Mouse (Mus musculus) urinary bladder, postnatal 25 days (tissue): ENCODE results near the gene Pbld1.

Source experiments
- DNase-seq: peaks from one replicate; pipeline ENCODE4 v3.0.0; 2022; ENCODE audit warnings: low spot score

Gene Pbld1

DNA sequence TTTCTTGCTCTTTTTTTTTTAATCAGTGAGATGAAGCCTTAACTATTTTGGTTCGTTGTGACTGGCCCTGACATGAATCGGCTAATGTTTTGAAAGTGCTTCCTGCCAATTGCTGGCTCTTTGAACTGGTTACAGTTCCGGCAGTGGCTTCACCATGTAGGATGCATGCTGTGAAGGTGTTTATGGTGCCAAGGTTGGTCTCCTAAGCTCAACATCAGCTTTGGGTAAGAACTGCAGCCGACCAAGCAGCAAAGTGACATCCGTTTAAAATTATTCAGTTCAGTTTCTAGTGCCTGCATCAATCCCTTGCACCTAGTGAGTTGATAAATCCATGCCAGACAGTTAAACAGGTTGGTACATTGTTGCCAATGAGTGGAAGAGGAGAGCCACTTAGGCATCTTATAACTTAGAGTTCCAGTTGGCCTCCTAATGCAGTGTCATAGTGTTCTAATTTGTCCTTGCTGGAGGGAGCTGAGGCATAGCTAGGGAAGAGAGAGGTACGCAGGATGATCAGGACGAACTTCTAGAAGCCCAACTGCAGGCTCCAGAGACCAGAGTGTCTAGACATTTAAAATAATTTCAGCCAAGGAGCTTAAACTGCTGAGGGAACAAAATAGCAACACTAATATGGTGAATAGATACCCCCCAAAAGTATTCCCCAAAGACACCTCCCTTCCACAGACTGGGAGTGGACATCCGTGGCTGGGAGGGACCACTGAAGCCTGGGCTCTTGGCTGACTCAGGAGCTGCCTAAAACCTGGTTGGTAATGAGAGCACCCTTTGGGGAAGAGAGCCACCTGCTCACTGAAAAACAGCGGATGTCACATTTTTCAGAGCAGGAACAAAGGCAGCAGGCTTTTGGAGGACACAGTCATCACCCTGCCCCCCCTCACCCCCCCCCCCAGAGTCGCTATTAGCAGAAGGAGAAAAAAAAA lies 32.9 kb downstream of the Pbld1 start:
- DNase-seq = no peak

DNA sequence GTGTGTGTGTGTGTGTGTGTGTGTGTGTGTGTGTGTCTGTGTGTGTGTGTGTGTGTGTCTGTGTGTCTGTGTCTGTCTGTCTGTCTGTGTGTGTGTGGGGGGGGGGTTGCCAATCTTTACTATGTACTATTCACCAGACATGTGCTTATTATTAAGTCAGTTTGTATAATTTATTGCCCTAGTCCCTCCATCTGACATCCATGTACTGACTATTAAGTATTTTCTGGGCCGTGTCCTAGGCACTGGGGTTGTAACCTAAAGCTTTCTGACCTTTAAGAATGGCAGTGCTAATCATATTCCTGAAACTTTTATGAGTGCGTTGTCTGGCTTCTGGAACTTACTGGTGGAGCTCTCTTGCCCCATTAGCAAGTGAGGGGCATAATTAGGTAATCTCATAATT lies 36.8 kb downstream of the Pbld1 start:
- DNase-seq = no peak

DNA sequence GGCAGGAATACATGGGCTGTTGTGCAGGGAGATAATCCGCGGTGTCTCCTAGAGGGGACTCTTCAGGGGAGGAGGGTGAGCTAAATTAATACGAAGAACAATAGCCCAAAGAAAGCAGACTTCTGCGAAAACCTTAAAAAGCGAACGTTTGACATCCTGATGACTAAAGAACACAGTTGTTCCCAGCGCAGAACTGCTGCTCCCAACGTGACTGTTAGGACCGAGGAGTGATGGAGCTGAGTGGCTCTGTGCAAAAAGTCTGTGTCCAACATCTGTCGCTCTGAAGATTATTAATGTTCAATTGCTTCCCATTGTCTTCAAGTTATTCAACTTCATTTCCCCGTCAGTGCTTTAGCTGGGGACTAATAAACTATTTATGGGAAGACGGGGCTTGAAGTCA lies 38.2 kb downstream of the Pbld1 start:
- no peak for DNase-seq

DNA sequence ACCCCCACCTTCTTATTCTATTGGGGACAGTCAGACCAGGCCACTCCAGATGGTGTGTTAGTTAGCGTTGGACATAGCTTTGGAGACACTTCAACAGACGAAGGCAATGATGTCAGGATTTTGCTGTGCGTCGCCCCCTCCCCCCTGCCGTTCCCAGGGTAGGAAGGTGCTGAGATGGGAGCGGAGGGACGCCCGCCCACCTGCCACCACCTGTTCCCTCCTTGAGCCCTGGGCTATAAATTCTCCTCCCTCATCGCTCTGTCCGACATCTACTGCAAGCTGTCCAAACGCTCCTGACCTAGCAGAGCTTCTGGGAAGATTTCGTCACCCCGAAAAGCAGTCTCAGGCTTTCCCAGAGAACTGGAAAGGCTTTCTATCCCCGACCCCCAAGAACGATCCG lies 39.6 kb downstream of the Pbld1 start, which contains the start of gene Atoh7:
Atoh7 (plus strand) TSS at position 131 of the 400 bp plus-strand sequence.
- DNase-seq = no peak

DNA sequence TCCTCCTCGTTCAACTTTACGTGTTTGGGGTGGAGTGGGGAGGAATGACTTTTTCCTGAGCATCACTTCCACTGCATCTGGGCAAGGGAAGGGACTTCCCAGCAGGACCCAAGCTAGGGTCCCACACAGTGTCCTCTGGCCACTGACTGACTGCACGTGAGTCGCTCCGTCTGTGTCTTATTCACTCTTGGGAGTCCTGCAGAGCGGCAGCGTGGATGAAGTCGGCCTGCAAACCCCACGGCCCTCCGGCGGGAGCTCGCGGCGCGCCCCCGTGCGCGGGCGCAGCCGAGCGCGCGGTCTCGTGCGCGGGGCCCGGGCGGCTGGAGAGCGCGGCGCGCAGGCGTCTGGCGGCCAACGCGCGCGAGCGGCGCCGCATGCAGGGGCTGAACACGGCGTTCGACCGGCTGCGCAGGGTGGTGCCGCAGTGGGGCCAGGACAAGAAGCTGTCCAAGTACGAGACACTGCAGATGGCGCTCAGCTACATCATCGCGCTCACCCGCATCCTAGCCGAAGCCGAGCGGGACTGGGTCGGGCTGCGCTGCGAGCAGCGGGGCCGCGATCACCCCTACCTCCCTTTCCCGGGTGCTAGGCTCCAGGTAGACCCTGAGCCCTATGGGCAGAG lies 40.1 kb downstream of the Pbld1 start:
- peak; percentile 27 for DNase-seq

DNA sequence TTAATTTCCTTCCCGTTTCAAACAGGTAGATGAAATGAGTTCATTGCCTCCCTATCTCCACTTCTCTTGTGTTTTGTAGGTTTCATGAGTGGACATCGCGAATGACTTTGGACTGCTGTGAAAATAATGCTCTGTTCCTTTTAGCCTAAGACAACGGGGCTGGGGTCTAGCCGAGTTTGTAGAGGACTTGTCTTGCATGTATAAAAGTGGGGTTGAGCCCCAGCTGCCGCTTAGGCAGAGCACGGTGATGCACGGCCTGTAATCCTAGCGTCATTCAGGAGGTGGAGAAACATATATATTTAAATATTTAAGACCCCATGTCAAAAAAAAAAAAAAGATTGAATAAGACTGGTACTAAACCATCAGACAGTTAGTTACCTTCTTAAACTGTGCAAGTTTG lies 40.7 kb downstream of the Pbld1 start:
- no peak for DNase-seq

DNA sequence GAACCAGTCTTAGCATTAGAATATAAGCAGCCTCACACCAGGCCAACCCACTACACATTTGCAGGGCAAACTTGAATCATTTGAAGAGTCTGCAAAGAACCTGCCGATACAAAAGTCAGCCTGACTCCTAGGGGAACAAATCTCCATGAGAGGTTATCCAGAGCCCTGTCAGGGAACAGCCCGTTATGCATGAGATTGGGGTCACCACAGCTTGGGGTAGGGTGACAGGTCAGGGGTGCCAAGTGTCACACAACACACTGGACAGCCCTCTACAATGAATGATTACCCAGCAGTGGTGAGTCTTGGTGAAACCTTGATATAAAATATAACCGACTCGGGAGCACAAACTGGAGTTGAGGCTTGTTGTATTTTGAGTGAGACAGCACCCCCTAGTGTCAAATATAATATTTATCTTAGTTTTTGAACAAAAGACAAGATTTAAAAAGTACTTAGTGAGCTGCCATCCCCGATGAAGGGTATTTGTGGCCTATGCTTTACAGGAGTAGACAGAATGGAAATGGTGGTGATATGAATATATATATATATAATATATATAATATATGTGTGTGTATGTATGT lies 53.2 kb downstream of the Pbld1 start:
- no peak for DNase-seq

DNA sequence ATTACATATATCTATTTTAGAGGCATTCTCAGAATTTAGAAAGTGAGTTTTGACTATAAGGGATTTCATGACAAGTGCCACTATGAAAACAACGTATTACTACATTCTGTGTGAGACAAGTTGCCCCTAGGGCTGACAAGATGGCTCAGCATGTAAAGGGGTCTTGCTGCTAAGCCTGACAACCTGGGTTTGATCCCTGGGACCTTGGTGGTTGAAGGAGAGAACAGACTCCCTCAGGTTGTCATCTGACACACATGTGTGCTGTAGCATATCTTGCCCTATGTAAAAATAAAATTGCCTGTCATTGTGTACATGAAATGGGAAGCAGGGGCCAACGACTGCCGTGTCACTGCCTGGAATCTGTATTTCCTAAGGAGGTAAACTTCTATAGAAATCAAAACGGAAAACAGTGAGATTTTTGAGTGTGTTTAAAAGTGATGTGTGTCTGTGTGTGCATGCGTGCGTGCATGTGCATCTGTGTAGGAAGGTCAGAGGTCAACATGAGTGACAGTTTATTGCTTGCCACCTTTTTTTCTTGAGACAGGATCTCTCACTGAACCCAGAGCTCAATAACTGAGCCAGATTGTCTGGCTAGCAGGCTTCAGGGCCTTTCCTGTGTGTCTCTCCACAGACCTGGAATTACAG lies 53.9 kb downstream of the Pbld1 start:
- DNase-seq = no peak

DNA sequence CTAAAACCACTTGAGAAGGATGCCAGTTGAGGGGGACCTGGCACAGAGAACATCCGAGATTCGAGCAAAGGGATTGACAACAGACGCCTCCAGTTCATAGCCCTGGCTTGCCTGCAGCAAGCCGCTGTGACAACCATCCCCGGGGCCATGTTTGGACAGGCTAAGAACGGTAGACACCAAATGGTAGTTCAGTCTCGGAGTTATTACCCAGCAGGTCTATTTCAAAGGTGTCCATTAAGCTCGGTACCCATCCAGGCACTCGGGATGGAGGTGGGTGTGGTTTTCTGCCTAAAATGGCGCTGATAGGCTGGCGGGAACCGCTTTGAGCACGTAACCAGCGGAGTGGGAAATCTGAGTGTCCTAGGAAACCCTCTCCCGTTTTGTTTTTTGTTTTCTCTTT lies 55.9 kb downstream of the Pbld1 start:
- DNase-seq = no peak

DNA sequence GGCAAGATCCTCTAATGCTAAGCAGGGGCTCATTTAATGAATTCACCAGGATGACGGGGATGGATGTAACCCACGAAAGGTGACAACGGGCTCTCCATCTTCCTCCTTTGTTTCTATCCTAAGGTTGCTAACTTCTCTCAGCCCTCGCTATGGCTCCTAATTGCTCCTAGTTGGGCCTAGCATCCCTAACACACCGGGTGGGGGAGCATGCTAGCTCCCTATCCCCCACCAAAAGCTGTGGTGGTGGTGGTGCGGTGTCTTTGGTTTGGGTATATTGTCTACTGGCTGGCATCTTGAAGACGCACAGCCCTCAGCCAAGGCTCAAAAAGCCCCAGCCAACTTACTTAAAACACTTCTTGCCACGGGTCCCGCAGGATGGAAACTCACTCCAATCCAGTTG lies 56.4 kb downstream of the Pbld1 start:
- no peak for DNase-seq

DNA sequence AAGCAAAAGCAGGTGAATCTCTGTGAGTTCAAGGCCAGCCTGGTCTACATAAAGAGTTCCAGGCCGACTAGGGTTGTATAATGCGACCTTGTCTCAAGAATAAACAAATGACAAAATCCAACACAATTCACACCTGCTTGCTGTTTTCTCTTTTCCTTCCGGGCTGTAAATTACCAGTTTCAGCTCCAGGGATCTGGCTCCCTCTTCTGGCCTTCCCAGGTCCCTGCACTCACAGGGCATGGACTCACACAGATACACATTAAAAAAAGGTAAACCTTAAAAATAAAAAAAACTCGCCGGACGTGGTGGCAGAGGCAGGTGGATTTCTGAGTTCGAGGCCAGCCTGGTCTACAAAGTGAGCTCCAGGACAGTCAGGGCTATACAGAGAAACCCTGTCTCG lies 57.6 kb downstream of the Pbld1 start:
- no peak for DNase-seq

DNA sequence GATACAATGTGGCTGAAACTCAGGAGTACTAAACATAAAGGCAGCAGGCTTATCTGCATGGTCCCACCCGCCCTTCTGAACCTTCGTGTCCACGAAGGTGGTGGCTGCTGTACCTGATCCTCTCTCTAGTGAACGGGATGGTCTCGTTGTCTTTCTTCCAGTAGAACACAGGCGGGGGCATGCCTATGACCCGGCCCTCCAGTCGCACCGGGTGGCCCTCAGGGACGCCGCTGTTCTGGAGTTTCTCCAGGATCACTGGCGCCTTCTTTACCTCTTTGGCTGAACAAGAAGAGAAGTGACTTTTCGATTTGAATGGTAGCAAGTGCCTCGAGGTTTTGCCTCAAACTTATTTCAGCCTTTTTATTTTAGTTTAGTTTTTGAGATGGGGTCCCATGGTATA lies 60.0 kb downstream of the Pbld1 start:
- no peak for DNase-seq

DNA sequence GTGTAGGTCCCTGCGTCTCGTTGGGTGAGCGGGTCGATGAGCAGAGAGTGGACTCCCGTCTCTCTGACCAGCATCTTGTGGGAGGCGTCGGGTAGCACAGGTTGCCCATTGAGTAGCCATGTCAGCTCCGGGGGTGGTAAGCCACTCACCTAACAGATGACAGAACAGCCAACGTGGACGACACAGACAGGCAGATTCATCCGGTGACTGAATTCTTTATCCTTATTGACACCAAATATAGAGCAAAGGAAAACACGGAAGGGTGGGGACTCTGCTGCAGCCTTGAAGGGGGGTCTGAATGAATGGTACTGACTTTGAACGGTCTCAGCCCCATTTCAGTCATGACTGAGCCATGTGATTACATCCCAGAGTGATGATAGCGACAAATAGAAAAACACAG lies 62.0 kb downstream of the Pbld1 start:
- DNase-seq = no peak

DNA sequence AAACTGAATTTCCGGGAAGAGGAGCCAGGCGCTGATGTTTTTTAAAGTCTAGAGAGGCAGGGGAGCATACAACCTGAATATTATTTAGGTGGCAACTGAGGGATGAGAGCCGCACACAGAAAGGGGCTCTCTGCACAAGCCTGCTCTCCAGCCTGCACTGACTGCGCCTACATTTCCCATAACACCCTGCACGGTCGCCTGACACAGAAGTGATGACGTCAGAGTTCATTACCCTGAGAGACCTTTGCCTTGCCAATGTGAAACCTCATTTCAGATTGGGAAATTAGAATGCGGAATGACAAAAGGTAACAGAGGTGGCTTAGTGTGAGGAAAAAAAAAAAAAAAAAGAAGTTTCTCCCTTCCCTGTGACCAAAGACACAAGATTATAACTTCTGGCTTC lies 62.6 kb downstream of the Pbld1 start:
- no peak for DNase-seq

DNA sequence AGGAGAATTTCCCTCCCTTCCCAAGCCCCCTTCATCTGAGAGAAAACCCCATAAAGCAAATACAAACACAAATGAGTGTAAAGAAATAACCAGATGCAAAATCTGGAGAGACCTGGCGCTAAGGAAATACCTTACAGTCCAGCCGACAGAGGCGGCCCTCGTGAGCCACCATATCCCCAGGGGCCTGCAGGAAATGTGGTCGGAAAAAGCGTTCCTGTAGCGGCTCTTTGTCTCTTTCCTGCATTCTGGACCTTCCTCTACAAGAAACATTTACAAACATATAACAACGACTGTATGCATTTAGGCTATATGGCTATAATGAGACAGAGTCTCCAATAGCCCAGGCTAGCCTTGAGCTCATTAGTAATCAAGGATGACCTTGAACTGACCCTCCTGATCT lies 63.2 kb downstream of the Pbld1 start:
- no peak for DNase-seq

DNA sequence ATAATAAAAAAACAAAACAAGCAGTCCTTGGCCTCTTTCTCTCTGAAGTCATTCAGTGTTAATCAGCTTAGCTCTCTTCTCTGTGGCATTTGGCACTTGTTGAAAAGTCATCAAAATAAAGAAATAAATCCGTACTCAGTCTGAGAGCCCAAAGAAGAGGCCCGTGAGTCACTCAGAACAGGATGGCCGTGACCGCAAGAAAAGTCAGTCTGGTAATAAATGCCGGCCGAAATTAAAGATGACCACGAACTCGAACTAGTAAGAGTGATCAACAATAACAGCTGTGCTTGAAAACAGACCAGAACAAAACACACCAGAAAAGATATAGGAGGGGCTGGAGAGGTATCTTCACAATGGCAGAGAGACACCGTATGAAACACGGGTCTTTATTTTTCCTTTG lies 64.1 kb downstream of the Pbld1 start:
- DNase-seq = no peak

DNA sequence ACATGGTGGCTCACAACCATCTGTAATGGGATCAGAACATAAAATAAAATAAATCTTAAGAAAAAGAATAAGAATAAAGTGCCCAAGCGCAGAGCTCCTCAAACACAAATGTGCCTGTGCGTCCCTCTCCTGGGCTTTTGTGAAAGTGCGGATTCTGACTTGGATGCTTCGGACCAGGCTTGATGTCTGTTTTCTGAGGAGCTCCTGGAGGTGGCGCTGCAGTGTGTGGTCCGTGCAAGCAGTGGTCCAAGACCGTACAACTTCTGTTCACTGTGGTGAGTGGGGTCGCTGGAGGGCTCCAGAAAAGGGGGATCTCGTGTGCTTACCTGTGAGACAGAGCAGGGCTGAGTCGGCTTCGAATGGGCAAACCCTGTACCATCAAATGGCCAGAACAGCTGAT lies 65.4 kb downstream of the Pbld1 start:
- no peak for DNase-seq

DNA sequence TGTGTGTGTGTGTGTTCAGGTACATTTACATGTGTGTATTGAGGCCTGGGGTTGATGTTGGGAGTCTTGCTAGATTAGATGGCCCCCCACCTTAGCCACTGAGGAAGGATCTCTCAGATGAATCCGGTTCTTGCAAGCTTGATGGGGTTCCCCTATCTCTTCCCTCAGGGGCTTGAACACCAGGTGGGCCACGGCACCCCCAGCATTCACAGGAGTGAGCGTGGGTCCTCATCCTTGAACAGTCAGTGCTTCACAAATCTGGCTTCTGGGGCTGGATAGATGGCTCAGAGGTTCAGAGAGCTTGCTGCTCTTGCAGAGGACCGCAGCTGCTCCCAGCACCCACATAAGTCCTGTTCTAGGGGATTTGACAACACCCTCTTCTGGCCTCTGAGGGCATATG lies 66.2 kb downstream of the Pbld1 start:
- no peak for DNase-seq

DNA sequence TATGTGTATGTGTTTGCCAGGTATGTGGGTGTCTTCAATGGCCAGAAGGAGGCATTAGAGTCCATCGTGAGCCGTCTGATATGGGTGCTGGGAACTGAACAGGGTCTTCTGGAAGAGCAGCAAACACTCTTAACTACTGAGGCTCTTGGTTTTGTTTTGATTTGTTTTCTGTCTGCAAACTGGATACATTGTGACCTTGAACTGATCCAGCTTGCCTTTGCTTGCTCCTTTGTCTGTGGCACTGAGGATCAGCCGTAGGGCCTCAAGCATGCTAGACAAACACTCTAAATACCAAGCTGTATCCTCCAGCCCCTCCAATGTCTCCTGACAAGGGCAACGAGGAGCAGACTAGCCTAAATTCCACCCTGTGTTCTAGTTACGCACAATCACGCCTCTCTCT lies 67.2 kb downstream of the Pbld1 start:
- DNase-seq = no peak
